Mouse (Mus musculus): ENCODE results near the gene Tex16. TPM values are rescaled to one million over a fixed set of nuclear protein-coding genes. Genes with fewer than 3 reads are reported as not detected.

Gene Tex16
- polyA plus RNA-seq (2017; shearing (Covaris generic)) = not detected

GRCm38 (mm10) chrX:112010707-112011106 is at the start of gene Tex16:
Gene Tex16, plus strand, starts transcription at chrX:112011007.
- no peak for ATAC-seq

GRCm38 (mm10) chrX:111999661-112000060 is 11.1 kb upstream of the Tex16 start:
- ATAC-seq = no peak

Other genes starting within 250 kb of the Tex16 start
- not detected for gene Gm45194, start 119.6 kb upstream of the Tex16 start, polyA plus RNA-seq (2017; shearing (Covaris generic))
- not detected for gene 4933403O08Rik, start 228.0 kb downstream of the Tex16 start, polyA plus RNA-seq (2017; shearing (Covaris generic))

Measured in inflammation-experienced regulatory T-cells, adult 6 months (primary cell).